9 mouse cellular contexts compared by ENCODE assay signal in genomic region chr11:114064871-114065388, GRCm38 (mm10). TPM values are rescaled to one million over a fixed set of nuclear protein-coding genes. Genes with fewer than 3 reads are reported as not detected.
DNase-seq lines count a peak whose midpoint lies in the region; ATAC-seq and TF ChIP-seq lines count a peak whose summit lies in the region.
"Had no signal": no experiment of that assay in that cellular context is flagged by ENCODE, and none has a peak within 500 bp of the region (broad histone marks: within the 10 kb centered on the region; RNA-seq: fewer than 3 reads in every experiment).

No protein-coding gene starts in this region.

- peak; percentile 15 for DNase-seq in adrenal gland, postnatal 25 days
- DNase-seq in adrenal gland, adult 8-10 months, result no peak
- peak; percentile 46 for DNase-seq in right cerebral cortex, postnatal 4 days
- no peak for DNase-seq in right cerebral cortex, postnatal 25 days
- DNase-seq in cerebellum, adult 8-10 months, result no peak

- peak overlapping the region; percentile 53 for H3K9ac ChIP-seq in limb, embryonic 12.5 days (replicated peaks)

- no peaks in the 10 kb centered on the region for H3K36me3 ChIP-seq in limb, embryonic 12.5 days

- TF ChIP-seq CTCF in olfactory bulb, adult 2 months (IDR thresholded peaks at IDR 0.05; ENCODE audit: insufficient read depth, low read depth, low read length), result peak; percentile 4; the same call in 1 of the 2 replicates

- WGBS in limb, embryonic 12.5 days, result under 1% methylated on average over 31 of the region's 32 CpGs
- 1% methylated on average over 32 of the region's 32 CpGs for whole genome bisulfite sequencing in olfactory bulb, adult 2 months

- peak overlapping the region; percentile 99 for H3K4me2 ChIP-seq in limb, embryonic 12.5 days

- peak overlapping the region; percentile 63 for H3K4me3 ChIP-seq in limb, embryonic 12.5 days (replicated peaks)
- H3K4me3 ChIP-seq in olfactory bulb, adult 2 months (ENCODE audit: insufficient read depth, low read depth, low read length), result peak overlapping the region; percentile 74

- no peak for ATAC-seq in limb, embryonic 12.5 days (ENCODE audit: insufficient number of reproducible peaks, insufficient read depth, low FRiP score, low TSS enrichment, low read depth)
- no peak for ATAC-seq in activated CD4-positive, CD25-positive, alpha-beta regulatory T cell, adult 4 months

- TF ChIP-seq POLR2A in olfactory bulb, adult 2 months (IDR thresholded peaks at IDR 0.05; ENCODE audit: insufficient read depth, low read depth, low read length), result no peak

- peaks cover 59% of the 10 kb centered on the region for H3K4me1 ChIP-seq in limb, embryonic 12.5 days (replicated peaks)
- H3K4me1 ChIP-seq in olfactory bulb, adult 2 months (ENCODE audit: control insufficient read depth, insufficient read depth, low read length), result peaks cover 55% of the 10 kb centered on the region

- H3K27ac ChIP-seq in limb, embryonic 12.5 days, result no peak overlapping the region
- H3K27ac ChIP-seq in olfactory bulb, adult 2 months (ENCODE audit: insufficient read depth, low read depth, low read length), result no peak overlapping the region
- H3K27ac ChIP-seq: macrophage had no signal

- H3K27me3 ChIP-seq in limb, embryonic 12.5 days, result peaks cover 82% of the 10 kb centered on the region

- no peaks in the 10 kb centered on the region for H3K9me3 ChIP-seq in limb, embryonic 12.5 days

RNA-seq across cellular contexts. Expression of gene Sdk2, which starts 1.9 kb away (rescaled TPM):
- total RNA-seq in adrenal gland, postnatal 25 days (2021), result 1.5 and 4.0 TPM in 2 replicates
- total RNA-seq in adrenal gland, adult 8-10 months (2022), result 1 to 10 TPM; 1.9 to 5.5 (median 3.0) TPM
- 2.0 and 2.3 TPM in 2 replicates for polyA plus RNA-seq in limb, embryonic 12.5 days (2016; fragmentation: Nextera tagmentation; extraction: Ambion mirVana)
- not detected in 2 replicates for polyA plus RNA-seq in olfactory bulb, adult 2 months (2012; ENCODE audit: insufficient read depth, insufficient read length, low replicate concordance, missing spikeins)
- not detected for polyA plus RNA-seq in activated CD4-positive, CD25-positive, alpha-beta regulatory T cell, adult 4 months (2017; shearing (Covaris generic))

Comparison
In these comparisons a context has a peak if more than half of its experiments do, and no peak if none do; other contexts are left out.
1. DNase-seq: peak in adrenal gland, postnatal 25 days (single experiment) and right cerebral cortex, postnatal 4 days (single experiment); none in adrenal gland, adult 8-10 months (single experiment), right cerebral cortex, postnatal 25 days (single experiment) and cerebellum, adult 8-10 months (single experiment).